Mouse (Mus musculus): ENCODE results near the gene Mia. TPM values are rescaled to one million over a fixed set of nuclear protein-coding genes. Genes with fewer than 3 reads are reported as not detected.

Gene Mia
- polyA plus RNA-seq, 1 experiment: not detected

GRCm38 (mm10) chr7:27153205-27153764 lies 27.7 kb downstream of the Mia start, which contains the start of gene Cyp2t4:
Gene Cyp2t4, plus strand, starts transcription at chr7:27153714.
- Histone ChIP-seq H3K4me3 (ENCODE audit: insufficient read depth, low read length) (no peak within 1 kb of the TSS), H3K27ac (ENCODE audit: insufficient read depth, low read length) (no peak within 1 kb of the TSS), H3K4me1 (ENCODE audit: control insufficient read depth, insufficient read depth, low read length) (no peaks in the 10 kb centered on the region)
- no peak for TF ChIP-seq CTCF (IDR thresholded peaks at IDR 0.05; ENCODE audit: borderline replicate concordance, insufficient read depth, low read length)
- no peak for TF ChIP-seq POLR2A (IDR thresholded peaks at IDR 0.05; ENCODE audit: low read depth, low read length)

- no peak for TF ChIP-seq CTCF (IDR thresholded peaks at IDR 0.05; ENCODE audit: borderline replicate concordance, insufficient read depth, low read length)
- TF ChIP-seq POLR2A (IDR thresholded peaks at IDR 0.05; ENCODE audit: low read depth, low read length): no peak
- Histone ChIP-seq H3K4me3 (ENCODE audit: insufficient read depth, low read length) (no peak overlapping the region), H3K4me1 (ENCODE audit: control insufficient read depth, insufficient read depth, low read length) (no peaks in the 10 kb centered on the region), H3K27ac (ENCODE audit: insufficient read depth, low read length) (no peak overlapping the region)
These were observed 44.5 kb downstream of the Mia start for GRCm38 (mm10) chr7:27136410-27136996.

- Histone ChIP-seq H3K4me1 (ENCODE audit: control insufficient read depth, insufficient read depth, low read length) (no peaks in the 10 kb centered on the region), H3K27ac (ENCODE audit: insufficient read depth, low read length) (no peak overlapping the region)
- TF ChIP-seq CTCF (IDR thresholded peaks at IDR 0.05; ENCODE audit: borderline replicate concordance, insufficient read depth, low read length): no peak
- TF ChIP-seq POLR2A (IDR thresholded peaks at IDR 0.05; ENCODE audit: low read depth, low read length): no peak
These were observed 47.2 kb downstream of the Mia start for GRCm38 (mm10) chr7:27133757-27134156.

DNA sequence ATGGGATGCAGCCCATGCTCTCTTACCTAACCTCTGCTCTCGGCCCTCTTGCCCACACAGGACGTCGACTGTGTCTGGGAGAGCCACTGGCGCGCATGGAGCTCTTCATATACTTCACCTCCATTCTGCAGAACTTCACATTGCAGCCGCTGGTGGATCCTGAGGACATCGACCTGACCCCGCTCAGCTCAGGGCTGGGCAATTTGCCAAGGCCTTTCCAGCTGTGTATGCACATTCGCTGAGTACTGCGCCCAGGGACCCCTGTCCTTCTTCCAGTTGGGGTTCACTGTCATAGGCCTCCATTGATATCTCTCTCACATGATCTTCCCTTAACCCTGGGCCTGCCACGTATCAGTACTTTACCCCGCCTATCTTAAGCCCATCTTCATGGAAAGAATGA lies 47.8 kb downstream of the Mia start:
- no peak overlapping the region for H3K27ac ChIP-seq (ENCODE audit: insufficient read depth, low read length)
- H3K4me3 ChIP-seq (ENCODE audit: insufficient read depth, low read length): no peak overlapping the region
- TF ChIP-seq CTCF (IDR thresholded peaks at IDR 0.05; ENCODE audit: borderline replicate concordance, insufficient read depth, low read length) (no peak), POLR2A (IDR thresholded peaks at IDR 0.05; ENCODE audit: low read depth, low read length) (no peak)
- no peaks in the 10 kb centered on the region for H3K4me1 ChIP-seq (ENCODE audit: control insufficient read depth, insufficient read depth, low read length)

More at GRCm38 (mm10) chr7:27133757-27134156, 47.2 kb downstream of the Mia start:
- no peak overlapping the region for H3K4me3 ChIP-seq (ENCODE audit: insufficient read depth, low read length)

DNA sequence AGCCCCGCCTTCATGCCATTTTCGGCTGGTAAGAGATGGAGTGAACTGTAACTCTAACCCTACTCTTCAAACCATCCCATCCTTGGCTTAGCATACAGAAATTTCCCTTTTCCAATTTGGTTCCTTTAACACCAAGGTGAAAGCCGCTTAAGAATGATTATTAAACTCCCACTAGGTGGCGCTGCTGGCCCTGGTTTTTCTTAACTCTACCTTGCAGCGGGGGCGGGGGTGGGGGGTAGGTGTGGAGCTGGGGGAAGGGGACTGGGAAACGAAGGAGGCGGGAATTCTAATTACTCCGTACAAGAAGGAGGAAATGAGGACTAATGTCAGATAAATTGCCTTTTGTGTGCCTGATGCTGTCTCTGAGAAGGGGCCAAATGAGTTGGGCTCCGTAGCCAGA lies 48.4 kb downstream of the Mia start:
- Histone ChIP-seq H3K27ac (ENCODE audit: insufficient read depth, low read length) (no peak overlapping the region), H3K4me3 (ENCODE audit: insufficient read depth, low read length) (no peak overlapping the region), H3K4me1 (ENCODE audit: control insufficient read depth, insufficient read depth, low read length) (no peaks in the 10 kb centered on the region)
- TF ChIP-seq POLR2A (IDR thresholded peaks at IDR 0.05; ENCODE audit: low read depth, low read length): no peak
- TF ChIP-seq CTCF (IDR thresholded peaks at IDR 0.05; ENCODE audit: borderline replicate concordance, insufficient read depth, low read length): no peak

- Histone ChIP-seq H3K27ac (ENCODE audit: insufficient read depth, low read length) (no peak overlapping the region), H3K4me1 (ENCODE audit: control insufficient read depth, insufficient read depth, low read length) (no peaks in the 10 kb centered on the region), H3K4me3 (ENCODE audit: insufficient read depth, low read length) (no peak overlapping the region)
- no peak for TF ChIP-seq POLR2A (IDR thresholded peaks at IDR 0.05; ENCODE audit: low read depth, low read length)
These were observed 49.6 kb downstream of the Mia start for GRCm38 (mm10) chr7:27131387-27131786.

DNA sequence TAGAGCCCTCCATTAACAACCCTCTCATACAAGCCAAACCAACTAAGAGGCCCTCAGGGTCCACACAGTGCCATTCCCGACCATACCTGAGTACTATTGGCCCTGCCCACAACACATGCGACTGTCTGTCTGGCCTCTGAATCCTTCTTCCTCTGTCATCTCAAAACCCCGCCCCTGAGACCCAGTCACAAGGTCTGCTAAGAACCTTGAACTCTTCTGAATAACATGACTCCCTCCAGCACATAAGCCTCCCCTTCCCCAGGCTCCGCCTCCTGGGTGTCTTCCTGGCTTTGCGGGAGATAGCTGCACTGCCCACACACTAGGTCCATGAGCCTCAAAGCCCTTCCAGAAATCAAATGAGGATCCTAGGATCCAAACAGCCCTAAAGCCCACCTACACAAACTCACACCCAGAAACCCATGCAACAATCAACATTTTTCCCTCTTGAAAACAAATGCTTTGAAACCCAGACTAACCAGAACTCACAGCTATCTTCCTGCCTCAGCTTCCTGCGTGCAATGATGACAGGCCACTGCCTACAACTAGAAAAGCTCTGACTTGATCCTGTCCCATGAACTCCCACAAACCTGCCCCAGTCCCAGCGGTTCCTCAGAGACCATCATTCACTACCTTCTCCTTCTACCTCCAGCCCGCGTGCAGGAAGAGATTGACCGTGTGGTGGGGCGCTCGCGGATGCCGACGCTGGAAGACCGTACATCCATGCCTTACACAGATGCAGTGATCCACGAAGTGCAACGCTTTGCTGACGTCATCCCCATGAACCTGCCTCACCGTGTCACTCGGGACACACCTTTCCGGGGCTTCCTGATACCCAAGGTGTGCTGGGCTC lies 50.2 kb downstream of the Mia start:
- TF ChIP-seq CTCF (IDR thresholded peaks at IDR 0.05; ENCODE audit: borderline replicate concordance, insufficient read depth, low read length): no peak
- TF ChIP-seq POLR2A (IDR thresholded peaks at IDR 0.05; ENCODE audit: low read depth, low read length): no peak
- Histone ChIP-seq H3K4me1 (ENCODE audit: control insufficient read depth, insufficient read depth, low read length) (no peaks in the 10 kb centered on the region), H3K4me3 (ENCODE audit: insufficient read depth, low read length) (no peak overlapping the region), H3K27ac (ENCODE audit: insufficient read depth, low read length) (no peak overlapping the region)

DNA sequence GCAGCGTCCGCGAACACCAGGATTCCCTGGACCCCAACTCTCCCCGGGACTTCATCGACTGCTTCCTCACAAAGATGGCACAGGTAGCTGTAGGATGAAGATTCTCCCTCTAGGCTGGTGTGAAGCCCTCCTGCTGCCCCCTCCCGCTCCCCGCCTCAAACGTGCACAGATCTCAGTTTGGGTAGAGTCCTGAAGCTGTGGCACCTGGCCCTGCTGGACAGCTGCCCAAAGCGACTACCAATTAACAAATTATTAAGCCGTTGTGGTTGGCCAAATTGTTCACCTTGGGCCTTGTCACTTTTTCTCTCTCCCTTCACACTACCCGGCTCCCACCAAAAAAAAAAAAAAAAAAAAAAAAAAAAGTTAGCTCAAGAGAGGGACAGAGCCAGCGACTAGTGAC lies 51.1 kb downstream of the Mia start:
- Histone ChIP-seq H3K4me1 (ENCODE audit: control insufficient read depth, insufficient read depth, low read length) (no peaks in the 10 kb centered on the region), H3K4me3 (ENCODE audit: insufficient read depth, low read length) (no peak overlapping the region), H3K27ac (ENCODE audit: insufficient read depth, low read length) (no peak overlapping the region)
- no peak for TF ChIP-seq CTCF (IDR thresholded peaks at IDR 0.05; ENCODE audit: borderline replicate concordance, insufficient read depth, low read length)
- TF ChIP-seq POLR2A (IDR thresholded peaks at IDR 0.05; ENCODE audit: low read depth, low read length): no peak

Other genes starting within 250 kb of the Mia start
- gene Cyp2a22, start 241.8 kb downstream of the Mia start, polyA plus RNA-seq (2011; ENCODE audit: insufficient read length, low read depth, missing spikeins): not detected in 2 replicates
- gene Cyp2a12, start 152.1 kb downstream of the Mia start, polyA plus RNA-seq (2011; ENCODE audit: insufficient read length, low read depth, missing spikeins): not detected in 2 replicates
- 0.30 TPM in 1 of 2 replicates, not detected in the other for gene Cyp2f2, start 61.2 kb downstream of the Mia start, polyA plus RNA-seq (2011; ENCODE audit: insufficient read length, low read depth, missing spikeins)
- not detected in 2 replicates for gene Cyp2t4, start 27.4 kb downstream of the Mia start, polyA plus RNA-seq (2011; ENCODE audit: insufficient read length, low read depth, missing spikeins)
- gene Egln2, start 14.4 kb downstream of the Mia start, polyA plus RNA-seq (2011; ENCODE audit: insufficient read length, low read depth, missing spikeins): 26.8 and 30.5 TPM in 2 replicates
- 39.9 and 50.0 TPM in 2 replicates for gene Rab4b, start 2.3 kb downstream of the Mia start, polyA plus RNA-seq (2011; ENCODE audit: insufficient read length, low read depth, missing spikeins)
- not detected in 2 replicates for gene Gm21983, start 71 bp downstream of the Mia start, polyA plus RNA-seq (2011; ENCODE audit: insufficient read length, low read depth, missing spikeins)
- gene BC024978, start 14.6 kb upstream of the Mia start, polyA plus RNA-seq (2011; ENCODE audit: insufficient read length, low read depth, missing spikeins): 7.3 and 7.7 TPM in 2 replicates
- gene Snrpa, start 15.1 kb upstream of the Mia start, polyA plus RNA-seq (2011; ENCODE audit: insufficient read length, low read depth, missing spikeins): 117 and 153 TPM in 2 replicates
- 8.3 and 8.7 TPM in 2 replicates for gene Itpkc, start 47.5 kb upstream of the Mia start, polyA plus RNA-seq (2011; ENCODE audit: insufficient read length, low read depth, missing spikeins)
- gene Coq8b, start 51.9 kb upstream of the Mia start, polyA plus RNA-seq (2011; ENCODE audit: insufficient read length, low read depth, missing spikeins): 19.4 and 21.6 TPM in 2 replicates
- 47.6 and 51.7 TPM in 2 replicates for gene Numbl, start 77.3 kb upstream of the Mia start, polyA plus RNA-seq (2011; ENCODE audit: insufficient read length, low read depth, missing spikeins)
- gene Ltbp4, start 156.5 kb upstream of the Mia start, polyA plus RNA-seq (2011; ENCODE audit: insufficient read length, low read depth, missing spikeins): 46.5 and 50.6 TPM in 2 replicates
- gene Shkbp1, start 174.9 kb upstream of the Mia start, polyA plus RNA-seq (2011; ENCODE audit: insufficient read length, low read depth, missing spikeins): 35.9 and 41.2 TPM in 2 replicates
- gene Gm20479, start 176.3 kb upstream of the Mia start, polyA plus RNA-seq (2011; ENCODE audit: insufficient read length, low read depth, missing spikeins): 6.2 TPM in 1 of 2 replicates, not detected in the other